ENCODE assay signal across 8 mouse cellular contexts in the genomic region with DNA sequence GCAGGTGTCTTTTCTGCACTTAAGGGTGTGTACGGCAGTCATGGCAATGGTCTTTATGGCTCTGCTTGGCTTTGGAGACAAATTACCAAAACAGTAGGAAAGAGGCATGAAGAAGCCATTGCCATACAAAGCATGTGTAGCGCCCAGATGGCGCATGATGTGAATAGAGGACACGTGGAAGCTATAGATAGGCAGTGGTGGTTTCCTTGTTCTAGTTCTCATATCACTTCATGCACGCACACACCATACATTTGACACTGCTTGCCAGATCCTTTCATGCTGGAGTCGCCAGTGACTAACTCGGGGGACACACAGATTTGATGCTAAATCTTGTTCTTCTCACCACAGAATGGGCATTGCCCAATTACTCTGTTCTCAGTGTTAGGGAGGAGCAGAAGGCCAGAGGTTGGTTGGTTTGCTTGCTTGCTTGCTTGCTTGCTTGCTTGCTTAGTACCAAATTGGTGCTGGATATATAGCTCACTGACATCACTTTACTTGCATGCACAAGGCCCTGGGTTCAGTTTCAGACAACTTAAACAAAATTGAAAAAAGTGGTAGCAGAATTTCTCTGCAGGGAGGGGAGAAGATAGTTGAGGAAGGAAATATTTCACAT. TPM values are rescaled to one million over a fixed set of nuclear protein-coding genes. Genes with fewer than 3 reads are reported as not detected.
DNase-seq lines count a peak whose midpoint lies in the region; ATAC-seq lines count a peak whose summit lies in the region.

A gene (plus strand): TSS at position 563 of the 613 bp plus-strand sequence.

- no peak within 1 kb of the TSS for H3K9ac ChIP-seq in embryonic facial prominence, embryonic 14.5 days (ENCODE audit: low read depth, low read length)
- H3K9ac ChIP-seq in neural tube, embryonic 14.5 days (replicated peaks; ENCODE audit: low read depth, low read length), result peak within 1 kb of the TSS; percentile 86

- H3K9me3 ChIP-seq in embryonic facial prominence, embryonic 14.5 days (ENCODE audit: control insufficient read depth, low read length), result no peaks in the 10 kb centered on the region
- no peaks in the 10 kb centered on the region for H3K9me3 ChIP-seq in neural tube, embryonic 14.5 days (ENCODE audit: control insufficient read depth, low read length)

- H3K36me3 ChIP-seq in embryonic facial prominence, embryonic 14.5 days (ENCODE audit: control insufficient read depth, insufficient read depth, low read length), result peaks cover 23% of the 10 kb centered on the region
- H3K36me3 ChIP-seq in neural tube, embryonic 14.5 days (ENCODE audit: control insufficient read depth, insufficient read depth, low read length), result peaks cover 2% of the 10 kb centered on the region; the same call in 1 of the 2 replicates

- no peak for DNase-seq in left cerebral cortex, adult 18-20 months (ENCODE audit: low spot score in 2 of 2)
- DNase-seq in left cerebral cortex, adult 11 months (ENCODE audit: low spot score), result no peak
- DNase-seq in embryonic facial prominence, embryonic 14.5 days (ENCODE audit: low spot score), result no peak
- peak in 1 of 2 experiments; percentile 59 for DNase-seq in left cerebral cortex, postnatal 14 days (ENCODE audit: low spot score in 2 of 2)
- DNase-seq in retina, embryonic 14.5 days (ENCODE audit: low spot score), result no peak
- DNase-seq in kidney, postnatal 4 days, result no peak
- no peak for DNase-seq in kidney, adult 11 months

- 91% methylated on average over 7 of the region's 7 CpGs for WGBS in embryonic facial prominence, embryonic 14.5 days
- WGBS in neural tube, embryonic 14.5 days, result 80% methylated on average over 7 of the region's 7 CpGs

- intact Hi-C loops in left cerebral cortex, postnatal 14 days (cut with DNase I), result no loop called here

- H3K4me3 ChIP-seq in embryonic facial prominence, embryonic 14.5 days (ENCODE audit: low read depth, low read length), result peak within 1 kb of the TSS; percentile 64
- peak within 1 kb of the TSS; percentile 86 for H3K4me3 ChIP-seq in neural tube, embryonic 14.5 days (ENCODE audit: low read depth, low read length)

- peak within 1 kb of the TSS; percentile 100 for H3K4me2 ChIP-seq in embryonic facial prominence, embryonic 14.5 days (ENCODE audit: low read depth, low read length)
- H3K4me2 ChIP-seq in neural tube, embryonic 14.5 days (ENCODE audit: low read depth, low read length), result peak within 1 kb of the TSS; percentile 91

- no peaks in the 10 kb centered on the region for H3K4me1 ChIP-seq in embryonic facial prominence, embryonic 14.5 days (ENCODE audit: control insufficient read depth, insufficient read depth, low read length)
- peaks cover 9% of the 10 kb centered on the region for H3K4me1 ChIP-seq in neural tube, embryonic 14.5 days (ENCODE audit: control insufficient read depth, insufficient read depth, low read length)

- peaks cover 9% of the 10 kb centered on the region; the same call in 1 of the 2 replicates for H3K27me3 ChIP-seq in embryonic facial prominence, embryonic 14.5 days (replicated peaks; ENCODE audit: control insufficient read depth, insufficient read depth, low read length)
- no peaks in the 10 kb centered on the region; the same call in 1 of the 2 replicates for H3K27me3 ChIP-seq in neural tube, embryonic 14.5 days (ENCODE audit: control insufficient read depth, insufficient read depth, low read length)

- H3K27ac ChIP-seq in embryonic facial prominence, embryonic 14.5 days (replicated peaks; ENCODE audit: low read depth, low read length), result no peak within 1 kb of the TSS
- peak within 1 kb of the TSS; percentile 87 for H3K27ac ChIP-seq in neural tube, embryonic 14.5 days (ENCODE audit: low read depth, low read length)

- no peak for ATAC-seq in embryonic facial prominence, embryonic 14.5 days (ENCODE audit: low read depth)
- ATAC-seq in neural tube, embryonic 14.5 days (ENCODE audit: low read depth), result no peak

RNA-seq across cellular contexts. Expression of the gene that starts here (rescaled TPM):
- 100 to 1,000 TPM; 365 to 384 TPM for total RNA-seq in left cerebral cortex, adult 18-20 months (2021)
- polyA plus RNA-seq in embryonic facial prominence, embryonic 14.5 days (2014; fragmentation: Nextera tagmentation; extraction: Ambion mirVana), result 8.3 and 9.6 TPM in 2 replicates
- 100 to 1,000 TPM; 423 to 475 TPM for total RNA-seq in left cerebral cortex, postnatal 14 days (2021)
- 90.1 and 120 TPM in 2 replicates for polyA plus RNA-seq in neural tube, embryonic 14.5 days (2014; fragmentation: Nextera tagmentation; extraction: Ambion mirVana)
